Mouse (Mus musculus): ENCODE measurements at regions not wholly inside any gene's neighbourhood (a gene's known extent, or its start where the extent isn't known, plus 50 kb on each side); places are given as distances from the start of the nearest gene placed in this dataset.

DNA sequence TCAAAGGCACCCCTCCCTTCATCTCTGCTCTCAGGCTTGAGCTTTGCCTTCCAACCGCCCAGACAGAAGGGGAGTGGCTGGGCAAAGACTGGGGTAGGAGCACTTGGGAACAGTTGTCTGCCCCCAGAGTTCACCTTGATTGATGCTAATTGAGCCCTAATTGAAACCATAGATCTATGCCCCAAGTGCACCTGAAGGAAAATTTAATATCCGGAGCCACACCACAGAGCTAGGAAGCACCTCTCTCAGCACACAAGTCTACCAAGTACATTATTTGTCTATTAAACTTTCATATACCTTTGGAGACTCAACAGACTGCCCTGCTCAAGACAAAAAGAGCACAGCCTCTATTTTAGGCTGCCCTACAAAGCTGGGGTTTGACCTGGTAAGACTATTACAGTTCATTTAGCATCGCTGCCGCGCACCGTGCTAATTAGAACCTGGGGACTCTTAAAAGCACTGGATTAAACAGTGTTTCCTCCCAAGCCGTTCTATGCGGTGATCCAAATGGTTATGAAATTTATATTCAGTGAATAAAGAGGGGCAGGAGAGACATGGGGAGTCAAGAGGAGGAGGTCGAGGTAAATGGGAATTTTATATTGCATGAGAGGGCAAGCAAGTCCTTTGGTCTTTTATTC is 229.8 kb downstream of the Utp18 start:
- TF ChIP-seq CTCF (IDR thresholded peaks at IDR 0.05; ENCODE audit: borderline replicate concordance, insufficient read depth, low read depth, low read length) (no peak), POLR2A (IDR thresholded peaks at IDR 0.05; ENCODE audit: borderline replicate concordance, insufficient read depth, low read length) (no peak)

All from cerebellum, adult 2 months (tissue).